Mouse (Mus musculus) forebrain, embryonic 15.5 days (tissue): ENCODE results near the gene Samd4. TPM values are rescaled to one million over a fixed set of nuclear protein-coding genes. Genes with fewer than 3 reads are reported as not detected.

Experiments
- ATAC-seq: fragments of 200-750 bp; cut with Nextera tagmentation; replicated peaks from 2 replicates; pipeline ENCODE4 v1.8.0; 2017; ENCODE audit warnings: mild to moderate bottlenecking, moderate TSS enrichment, moderate library complexity
- H3K27ac ChIP-seq: fragments of 300-500 bp; sonication (generic); replicated peaks from 2 replicates; pipeline ENCODE4 v1.5.1; 2015; ENCODE audit warnings: mild to moderate bottlenecking, inconsistent platforms
- H3K27me3 ChIP-seq: fragments of 300-500 bp; sonication (generic); 2 replicates; pipeline ENCODE4 v1.6.1; 2015; ENCODE audit warnings: inconsistent platforms
- H3K36me3 ChIP-seq: fragments of 300-500 bp; sonication (generic); 2 replicates; pipeline ENCODE4 v1.6.1; 2015; ENCODE audit warnings: mild to moderate bottlenecking, inconsistent platforms
- H3K4me1 ChIP-seq: fragments of 300-500 bp; sonication (generic); 2 replicates; pipeline ENCODE4 v1.6.1; 2015; ENCODE audit warnings: inconsistent platforms
- H3K4me2 ChIP-seq: fragments of 300-500 bp; sonication (generic); replicated peaks from 2 replicates; pipeline ENCODE4 v1.6.1; 2015; ENCODE audit warnings: mild to moderate bottlenecking, inconsistent platforms
- H3K4me3 ChIP-seq: fragments of 300-500 bp; sonication (generic); 2 replicates; pipeline ENCODE4 v1.5.1; 2015; ENCODE audit warnings: mild to moderate bottlenecking, inconsistent platforms
- H3K9ac ChIP-seq: fragments of 300-500 bp; sonication (generic); replicated peaks from 2 replicates; pipeline ENCODE4 v1.6.1; 2015; ENCODE audit warnings: mild to moderate bottlenecking, inconsistent platforms
- H3K9me3 ChIP-seq: fragments of 300-500 bp; sonication (generic); 2 replicates; pipeline ENCODE4 v1.6.1; 2016; ENCODE audit warnings: inconsistent platforms
- WGBS: fragments of 180-500 bp; shearing (Covaris S2); methylation state at CpG from one replicate; pipeline ENCODE4 v1.1.7; 2015; ENCODE audit warnings: mixed read lengths; 5-methylcytosine and 5-hydroxymethylcytosine counted together
- polyA plus RNA-seq: library from polyadenylated mRNA; unstranded; fragments of >200 nt; fragmentation: Nextera tagmentation; extraction: Ambion mirVana; gene quantifications from 2 replicates; pipeline ENCODE4 v1.2.1, GENCODE M21; 2015

The Samd4 gene
- polyA plus RNA-seq, 1 experiment from 2014 or later, result 4.6 TPM

DNA sequence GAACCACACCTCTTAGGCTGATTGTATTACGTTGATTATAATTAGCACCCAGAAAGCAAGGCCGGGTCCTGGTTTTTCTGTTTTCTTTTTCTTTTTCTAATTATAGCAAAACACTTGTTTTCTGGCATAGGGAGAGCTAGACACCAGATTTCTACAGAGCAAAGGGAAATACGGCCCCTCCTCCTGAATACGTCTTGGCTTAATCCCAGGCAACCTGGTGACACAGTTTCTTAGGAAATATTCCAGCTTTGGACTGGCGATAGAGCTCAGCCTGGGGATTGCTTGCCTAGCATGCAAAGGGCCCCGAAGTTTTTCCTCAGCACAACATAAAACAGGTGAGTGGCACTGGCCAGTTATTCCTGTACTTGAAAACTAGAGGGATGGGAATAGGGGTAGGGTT, 31.7 kb downstream of the Samd4 start:
- ATAC-seq, result 0 out of 2 replicates have a peak, but pooled peaks have one; percentile 29
- Histone ChIP-seq H3K4me3 (no peak overlapping the region), H3K9me3 (no peaks in the 10 kb centered on the region), H3K4me1 (0 out of 2 replicates have a peak, but pooled peaks cover 7% of the 10 kb centered on the region), H3K27ac (no peak overlapping the region), H3K36me3 (no peaks in the 10 kb centered on the region), H3K4me2 (no peak overlapping the region), H3K9ac (no peak overlapping the region), H3K27me3 (no peaks in the 10 kb centered on the region)
- WGBS, result 48% methylated on average over 6 of the region's 6 CpGs

DNA sequence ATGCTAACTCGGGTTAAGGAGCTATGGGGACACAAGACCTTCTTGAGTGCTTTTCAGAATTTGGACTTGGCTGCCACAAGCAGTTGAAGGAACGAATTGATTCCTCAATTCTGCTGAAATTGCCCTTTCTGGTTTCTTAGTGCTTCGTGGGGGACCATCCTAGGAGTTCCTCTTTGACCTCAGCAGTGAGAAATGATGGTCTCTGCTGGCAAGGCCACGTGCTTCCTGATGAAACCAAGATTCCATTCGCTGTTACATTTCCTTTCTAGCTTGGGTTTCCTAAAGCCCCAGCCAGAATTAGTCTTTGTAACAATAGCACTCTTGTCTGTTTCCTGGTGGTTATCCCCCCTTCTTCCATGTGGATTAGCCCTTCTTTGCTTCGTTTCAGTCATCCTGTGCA, 32.9 kb downstream of the Samd4 start:
- H3K36me3 ChIP-seq, result no peaks in the 10 kb centered on the region
- H3K4me3 ChIP-seq, result no peak overlapping the region
- H3K27ac ChIP-seq, result no peak overlapping the region
- ATAC-seq, result no peak
- 79% methylated on average over 6 of the region's 6 CpGs for WGBS
- H3K27me3 ChIP-seq, result no peaks in the 10 kb centered on the region
- H3K4me1 ChIP-seq, result 0 out of 2 replicates have a peak, but pooled peaks cover 7% of the 10 kb centered on the region
- no peak overlapping the region for H3K4me2 ChIP-seq
- no peak overlapping the region for H3K9ac ChIP-seq
- no peaks in the 10 kb centered on the region for H3K9me3 ChIP-seq

DNA sequence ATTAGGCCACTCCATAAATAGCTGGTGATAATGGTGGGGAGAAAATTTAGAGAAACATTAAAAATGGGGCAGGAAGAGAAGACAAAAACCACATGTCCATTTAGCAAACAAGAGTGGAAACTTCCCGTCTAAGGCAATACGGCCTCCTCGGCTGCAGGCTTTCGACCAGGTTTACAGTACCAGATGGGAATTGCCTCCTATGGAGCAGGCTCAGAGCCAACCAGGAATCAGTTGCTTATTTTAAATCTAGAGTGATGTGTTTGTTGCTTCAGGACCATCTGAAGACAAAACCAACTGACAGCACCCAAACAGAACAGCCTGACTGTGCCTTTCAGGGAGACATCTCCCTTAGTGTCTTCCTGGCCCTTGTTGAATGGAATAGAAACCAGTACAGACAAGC, 33.9 kb downstream of the Samd4 start:
- 68% methylated on average over 4 of the region's 4 CpGs for WGBS
- no peak overlapping the region for H3K9ac ChIP-seq
- ATAC-seq, result no peak
- H3K9me3 ChIP-seq, result no peaks in the 10 kb centered on the region
- H3K27ac ChIP-seq, result no peak overlapping the region
- no peaks in the 10 kb centered on the region for H3K27me3 ChIP-seq
- H3K4me1 ChIP-seq, result 0 out of 2 replicates have a peak, but pooled peaks cover 7% of the 10 kb centered on the region
- no peak overlapping the region for H3K4me3 ChIP-seq
- no peak overlapping the region for H3K4me2 ChIP-seq
- no peaks in the 10 kb centered on the region for H3K36me3 ChIP-seq

DNA sequence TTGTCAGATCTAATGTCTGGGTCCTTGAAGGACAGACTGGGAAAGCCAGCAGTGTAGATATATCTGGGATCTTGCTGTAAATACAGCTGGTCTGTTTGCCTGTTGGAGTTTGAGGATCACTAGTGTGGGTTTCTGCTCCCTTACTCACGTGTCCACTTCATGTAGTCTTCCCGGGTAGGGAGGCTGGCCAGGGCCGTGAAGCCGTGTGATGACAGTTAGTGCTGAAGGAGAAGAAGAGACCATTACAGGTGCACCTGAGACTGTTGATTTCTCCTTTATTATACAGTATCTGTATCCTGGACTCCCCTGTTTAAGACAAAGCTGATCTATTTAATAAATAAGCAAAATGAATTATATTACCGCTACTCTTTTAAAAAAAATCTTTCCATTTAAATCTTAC, 34.5 kb downstream of the Samd4 start:
- no peak overlapping the region for H3K4me3 ChIP-seq
- H3K27ac ChIP-seq, result no peak overlapping the region
- ATAC-seq, result no peak
- no peaks in the 10 kb centered on the region for H3K27me3 ChIP-seq
- H3K9ac ChIP-seq, result no peak overlapping the region
- H3K4me1 ChIP-seq, result 0 out of 2 replicates have a peak, but pooled peaks cover 7% of the 10 kb centered on the region
- no peaks in the 10 kb centered on the region for H3K36me3 ChIP-seq
- WGBS, result 93% methylated on average over 5 of the region's 5 CpGs
- H3K4me2 ChIP-seq, result no peak overlapping the region
- H3K9me3 ChIP-seq, result no peaks in the 10 kb centered on the region

DNA sequence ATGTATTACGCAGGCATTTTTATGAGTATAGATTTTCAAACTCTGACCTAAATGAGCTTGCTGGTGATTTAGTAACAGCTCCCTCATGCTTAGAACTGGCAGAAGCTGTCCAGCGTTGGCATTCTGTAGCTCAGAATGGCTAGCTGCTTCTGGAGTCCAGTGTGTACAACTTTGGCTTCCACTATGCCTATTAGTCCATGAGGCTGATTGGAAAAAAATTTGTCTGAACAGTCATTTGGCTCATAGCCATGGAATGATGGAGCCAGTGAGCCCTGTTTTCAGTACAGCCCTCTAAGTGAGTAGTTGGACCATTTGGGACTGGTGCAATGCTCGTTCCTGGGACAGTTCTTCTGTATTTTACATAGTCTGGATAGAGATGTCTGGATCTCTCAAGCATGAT, 34.9 kb downstream of the Samd4 start:
- H3K36me3 ChIP-seq, result no peaks in the 10 kb centered on the region
- H3K9ac ChIP-seq, result no peak overlapping the region
- no peaks in the 10 kb centered on the region for H3K9me3 ChIP-seq
- WGBS, result 82% methylated on average over 3 of the region's 3 CpGs
- H3K27ac ChIP-seq, result no peak overlapping the region
- H3K4me2 ChIP-seq, result no peak overlapping the region
- 0 out of 2 replicates have a peak, but pooled peaks cover 7% of the 10 kb centered on the region for H3K4me1 ChIP-seq
- no peaks in the 10 kb centered on the region for H3K27me3 ChIP-seq
- H3K4me3 ChIP-seq, result no peak overlapping the region
- no peak for ATAC-seq

DNA sequence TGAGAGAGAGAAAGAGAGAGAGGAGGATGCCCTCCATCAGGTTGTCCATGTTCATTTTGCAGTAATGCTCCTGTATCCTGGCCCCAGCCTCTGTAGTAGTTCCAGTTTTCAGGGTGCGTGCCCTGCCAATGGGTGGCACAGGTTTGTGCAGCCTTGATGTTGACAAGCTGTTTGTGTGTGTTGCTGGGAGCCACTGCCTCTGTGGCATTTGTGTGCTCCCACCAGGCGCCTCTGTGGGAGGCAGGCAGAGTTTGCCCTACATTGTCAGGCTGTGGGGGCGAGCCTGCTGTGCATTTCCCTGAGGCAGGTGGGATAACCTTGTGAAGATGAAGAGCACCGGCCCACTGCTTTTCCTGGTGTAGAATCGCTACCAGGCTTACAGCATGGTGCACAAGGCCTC, 37.8 kb downstream of the Samd4 start:
- ATAC-seq, result no peak
- no peak overlapping the region for H3K27ac ChIP-seq
- WGBS, result 67% methylated on average over 5 of the region's 5 CpGs
- H3K27me3 ChIP-seq, result no peaks in the 10 kb centered on the region
- H3K9me3 ChIP-seq, result no peaks in the 10 kb centered on the region
- H3K36me3 ChIP-seq, result no peaks in the 10 kb centered on the region
- no peak overlapping the region for H3K4me3 ChIP-seq
- peaks cover 5% of the 10 kb centered on the region; the same call in 1 of the 2 replicates for H3K4me1 ChIP-seq
- no peak overlapping the region for H3K9ac ChIP-seq
- no peak overlapping the region for H3K4me2 ChIP-seq

DNA sequence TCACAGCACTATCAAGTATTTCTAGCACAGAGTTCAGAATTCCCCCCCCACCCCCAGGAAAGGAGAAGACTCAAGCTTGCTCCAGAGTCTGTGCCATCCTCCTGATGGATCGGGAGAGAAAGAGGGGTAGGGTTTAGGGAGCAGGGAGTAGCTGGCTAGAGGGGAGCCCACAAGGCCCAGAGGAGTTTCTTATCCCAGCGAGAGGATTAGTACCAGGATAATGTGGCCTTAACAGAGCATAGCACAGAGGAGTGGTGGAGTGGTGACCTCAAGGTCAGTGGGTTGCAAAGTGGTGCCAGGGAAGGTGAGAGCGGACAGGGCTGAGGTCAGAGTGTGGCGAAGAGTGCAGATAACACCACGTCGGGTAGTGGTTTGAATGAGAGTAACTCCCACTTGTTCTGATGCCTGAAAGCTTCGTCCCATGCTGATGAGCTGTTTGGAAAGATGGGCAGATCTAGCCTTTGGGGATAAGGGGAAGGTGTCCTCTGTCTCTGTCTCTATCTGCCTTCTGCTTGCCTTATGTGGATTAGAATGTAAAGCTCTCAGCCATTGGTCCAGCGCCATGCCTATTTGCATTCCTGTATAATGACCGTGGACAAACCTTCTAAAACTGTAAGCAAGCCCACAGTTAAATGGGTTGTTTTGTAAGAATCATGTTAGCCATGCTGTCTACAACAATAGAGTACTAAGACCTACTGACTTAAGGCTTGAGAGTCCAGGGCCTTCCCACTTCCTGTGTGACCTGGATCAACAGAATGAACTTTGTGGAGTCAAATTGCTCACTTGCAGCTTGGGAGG, 38.7 kb downstream of the Samd4 start:
- H3K4me1 ChIP-seq, result peaks cover 5% of the 10 kb centered on the region; the same call in 1 of the 2 replicates
- H3K9ac ChIP-seq, result no peak overlapping the region
- no peak overlapping the region for H3K27ac ChIP-seq
- ATAC-seq, result no peak
- H3K27me3 ChIP-seq, result no peaks in the 10 kb centered on the region
- H3K4me3 ChIP-seq, result no peak overlapping the region
- no peaks in the 10 kb centered on the region for H3K9me3 ChIP-seq
- H3K4me2 ChIP-seq, result no peak overlapping the region
- H3K36me3 ChIP-seq, result no peaks in the 10 kb centered on the region
- WGBS, result 74% methylated on average over 9 of the region's 9 CpGs

DNA sequence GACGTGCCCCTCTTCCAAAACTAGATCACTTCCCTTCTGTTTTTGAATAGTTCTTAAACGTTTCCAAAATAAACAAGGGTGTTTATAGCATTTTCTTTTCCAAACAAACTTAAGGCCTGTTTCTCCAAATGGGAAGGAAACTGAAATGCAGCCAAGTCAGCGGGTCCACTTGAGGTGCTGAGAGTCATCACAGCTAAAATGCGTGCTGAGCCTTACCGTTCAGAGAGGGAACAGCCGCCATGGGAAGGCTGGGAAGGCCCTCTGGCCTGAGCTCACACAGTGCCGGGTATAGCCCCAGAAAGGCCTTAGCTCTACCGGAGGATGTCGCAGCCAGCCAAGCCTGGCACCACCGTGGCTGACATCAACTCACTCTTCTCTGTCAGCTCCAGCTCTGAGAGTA, 41.3 kb downstream of the Samd4 start:
- WGBS, result 81% methylated on average over 10 of the region's 10 CpGs
- no peak for ATAC-seq

DNA sequence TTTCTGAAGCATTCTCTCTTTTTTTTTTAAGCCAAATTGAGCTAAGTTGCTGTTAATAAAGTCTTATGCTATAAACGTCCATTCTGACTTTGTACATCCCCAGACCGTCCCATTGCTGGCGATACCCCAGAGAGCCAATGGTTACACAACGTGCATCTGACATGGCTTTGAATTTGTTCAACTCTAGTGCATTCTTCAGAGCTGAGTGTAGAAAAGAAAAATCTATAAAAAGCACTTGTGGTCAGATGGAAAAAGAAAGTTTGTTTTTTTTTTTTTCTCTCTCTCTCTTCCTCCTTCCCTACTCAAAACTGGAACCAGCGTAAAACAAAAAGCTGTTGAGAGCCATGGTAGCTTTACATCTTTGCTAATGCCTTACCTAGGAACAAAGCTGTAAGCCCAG, 41.8 kb downstream of the Samd4 start:
- Histone ChIP-seq H3K27ac (no peak overlapping the region), H3K9me3 (no peaks in the 10 kb centered on the region), H3K36me3 (no peaks in the 10 kb centered on the region), H3K9ac (no peak overlapping the region), H3K4me2 (no peak overlapping the region), H3K4me1 (peaks cover 5% of the 10 kb centered on the region; the same call in 1 of the 2 replicates), H3K4me3 (no peak overlapping the region), H3K27me3 (no peaks in the 10 kb centered on the region)
- 68% methylated on average over 5 of the region's 5 CpGs for WGBS
- no peak for ATAC-seq

More for the DNA sequence above, 41.3 kb downstream of the Samd4 start:
- Histone ChIP-seq H3K4me2 (no peak overlapping the region), H3K4me1 (peaks cover 5% of the 10 kb centered on the region; the same call in 1 of the 2 replicates), H3K27me3 (no peaks in the 10 kb centered on the region), H3K9me3 (no peaks in the 10 kb centered on the region), H3K9ac (no peak overlapping the region), H3K27ac (no peak overlapping the region), H3K36me3 (no peaks in the 10 kb centered on the region), H3K4me3 (no peak overlapping the region)

DNA sequence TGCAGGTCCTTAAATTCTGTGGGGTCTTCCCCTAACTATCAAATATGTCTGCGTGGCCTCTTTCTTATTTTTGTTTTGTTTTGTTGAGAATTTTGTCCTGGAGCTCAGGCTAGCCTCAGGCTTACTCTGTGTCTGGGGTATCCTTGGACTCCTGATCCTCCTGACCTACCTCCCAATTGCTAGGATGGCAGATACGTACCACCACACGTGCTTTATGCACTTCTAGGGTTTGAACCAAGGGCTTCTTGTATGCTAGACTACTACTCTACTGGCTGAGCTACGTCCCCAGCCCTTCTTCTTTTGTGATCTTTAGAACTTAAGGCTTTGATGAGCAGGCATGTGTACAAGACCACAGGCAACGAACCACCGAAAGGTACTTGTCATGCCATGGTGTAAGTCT, 45.9 kb downstream of the Samd4 start:
- Histone ChIP-seq H3K27ac (no peak overlapping the region), H3K4me2 (no peak overlapping the region), H3K36me3 (no peaks in the 10 kb centered on the region), H3K9ac (no peak overlapping the region), H3K4me1 (peaks cover 5% of the 10 kb centered on the region; the same call in 1 of the 2 replicates), H3K9me3 (no peaks in the 10 kb centered on the region), H3K27me3 (no peaks in the 10 kb centered on the region), H3K4me3 (no peak overlapping the region)
- 95% methylated on average over 6 of the region's 6 CpGs for WGBS
- ATAC-seq, result no peak

DNA sequence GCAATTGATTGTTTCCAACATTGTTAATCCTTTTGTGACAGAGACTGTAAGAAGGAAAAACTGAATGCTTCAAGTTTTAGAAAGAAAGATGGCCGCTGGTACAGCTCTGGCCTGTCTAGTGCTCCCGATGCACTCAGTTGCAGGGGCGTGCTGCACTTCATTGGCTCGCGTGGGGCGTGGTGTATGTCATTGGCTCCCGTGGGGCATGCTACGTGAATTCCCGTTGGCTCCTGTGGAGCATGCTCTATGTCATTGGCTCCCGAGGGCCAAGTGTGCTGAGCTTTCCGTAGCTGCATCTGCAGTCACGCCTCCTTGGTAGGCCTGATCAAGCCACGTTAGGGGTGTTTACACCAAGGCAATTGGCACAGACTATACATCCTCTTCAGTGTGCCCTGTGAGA, 49.5 kb downstream of the Samd4 start:
- Histone ChIP-seq H3K4me2 (no peak overlapping the region), H3K27ac (no peak overlapping the region), H3K27me3 (no peaks in the 10 kb centered on the region), H3K36me3 (no peaks in the 10 kb centered on the region), H3K9me3 (no peaks in the 10 kb centered on the region), H3K9ac (no peak overlapping the region), H3K4me3 (no peak overlapping the region), H3K4me1 (no peaks in the 10 kb centered on the region)
- no peak for ATAC-seq
- WGBS, result 89% methylated on average over 13 of the region's 13 CpGs

DNA sequence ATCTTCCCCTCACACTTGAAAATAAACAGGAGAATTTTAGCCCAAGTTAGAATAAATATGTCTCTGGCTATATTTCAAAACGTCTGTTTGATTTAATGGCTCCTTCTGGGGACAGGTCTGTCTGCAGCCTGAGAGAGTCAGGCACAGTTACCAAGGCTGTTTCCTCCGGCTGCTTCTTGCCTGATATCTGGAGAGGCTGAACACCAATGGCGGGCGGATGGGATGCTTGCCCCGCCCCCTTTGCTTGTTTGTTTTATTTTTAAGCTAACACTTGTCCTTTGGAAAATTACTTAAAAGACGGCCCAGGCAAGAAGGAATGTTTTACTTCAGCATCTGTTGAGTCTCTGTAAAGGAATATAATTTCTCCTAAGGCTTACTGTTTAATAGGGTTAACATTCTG, 50.1 kb downstream of the Samd4 start:
- Histone ChIP-seq H3K4me3 (no peak overlapping the region), H3K4me2 (no peak overlapping the region), H3K9me3 (no peaks in the 10 kb centered on the region), H3K27ac (no peak overlapping the region), H3K4me1 (no peaks in the 10 kb centered on the region), H3K9ac (no peak overlapping the region), H3K36me3 (no peaks in the 10 kb centered on the region), H3K27me3 (no peaks in the 10 kb centered on the region)
- ATAC-seq, result no peak
- 66% methylated on average over 6 of the region's 6 CpGs for WGBS

DNA sequence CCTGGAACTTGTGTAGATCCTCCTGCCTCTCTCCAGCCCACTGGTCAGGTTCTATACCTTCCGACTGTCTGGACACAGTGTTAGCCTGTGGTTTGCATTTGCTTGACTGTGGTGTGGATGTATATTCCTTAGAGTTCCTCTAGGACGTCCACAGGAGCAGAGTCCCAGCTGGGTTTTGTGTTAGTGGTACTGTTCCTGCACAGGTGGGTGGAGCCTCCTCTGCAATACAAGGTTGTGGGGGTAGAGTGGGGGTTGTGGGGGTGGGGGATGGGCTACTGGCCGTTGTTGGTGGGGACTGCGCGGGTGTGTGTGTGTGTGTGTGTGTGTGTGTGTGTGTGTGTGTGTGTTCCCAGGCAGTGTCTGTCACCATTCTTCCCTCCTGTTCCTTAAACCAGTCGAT, 58.4 kb downstream of the Samd4 start:
- no peaks in the 10 kb centered on the region for H3K9me3 ChIP-seq
- H3K4me2 ChIP-seq, result no peak overlapping the region
- no peak overlapping the region for H3K4me3 ChIP-seq
- no peak overlapping the region for H3K27ac ChIP-seq
- H3K27me3 ChIP-seq, result no peaks in the 10 kb centered on the region
- H3K9ac ChIP-seq, result no peak overlapping the region
- H3K4me1 ChIP-seq, result peaks cover 25% of the 10 kb centered on the region
- H3K36me3 ChIP-seq, result no peaks in the 10 kb centered on the region
- ATAC-seq, result no peak; the same call in 1 of the 2 replicates
- WGBS, result 28% methylated on average over 6 of the region's 6 CpGs
